Mouse (Mus musculus): ENCODE results near the gene Armh3.

- TF ChIP-seq HCFC1 (IDR thresholded peaks at IDR 0.05; ENCODE audit: borderline replicate concordance, insufficient read depth, low read length) (no peak), MAFK (IDR thresholded peaks at IDR 0.05; ENCODE audit: insufficient read depth, low read depth, low read length) (no peak), ZC3H11A (IDR thresholded peaks at IDR 0.05; ENCODE audit: borderline replicate concordance, low read depth, low read length) (no peak)
These were observed 86.9 kb downstream of the Armh3 start for GRCm38 (mm10) chr19:45911236-45912025.
